Mouse (Mus musculus) cerebellum, adult 8-10 months (tissue): ENCODE measurements around the gene Aldh18a1.
A peak's percentile ranks its signal among the peaks of the same experiment; 100 is the strongest.
"Not testable (repeated sequence)": the region's sequence is repeated elsewhere in the genome, so short reads cannot be mapped to it uniquely, and the experiment has no call there.

Experiments
- DNase-seq: peaks from one replicate; pipeline ENCODE4 v3.0.0; 2022

The Aldh18a1 gene

DNA sequence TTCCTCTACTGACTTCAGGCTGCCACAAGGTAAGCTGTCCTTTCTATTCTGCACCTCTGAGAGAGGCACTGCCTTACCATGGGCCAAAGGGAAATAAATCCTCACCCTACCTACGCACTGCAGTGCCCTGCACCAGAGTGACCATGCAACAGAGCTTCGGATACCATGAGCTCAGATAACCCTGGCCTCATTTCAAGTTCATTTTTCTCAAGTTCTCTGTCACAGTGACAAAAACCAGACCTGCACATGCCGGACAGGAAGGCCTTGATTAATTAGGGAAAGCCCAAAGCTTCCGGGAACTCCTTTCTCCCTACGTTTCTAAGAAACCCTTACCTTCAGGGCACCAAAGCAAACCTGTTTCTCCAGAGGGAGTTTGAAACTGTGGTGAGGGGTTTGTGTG, 6.6 kb downstream of the Aldh18a1 start:
- no peak for DNase-seq

DNA sequence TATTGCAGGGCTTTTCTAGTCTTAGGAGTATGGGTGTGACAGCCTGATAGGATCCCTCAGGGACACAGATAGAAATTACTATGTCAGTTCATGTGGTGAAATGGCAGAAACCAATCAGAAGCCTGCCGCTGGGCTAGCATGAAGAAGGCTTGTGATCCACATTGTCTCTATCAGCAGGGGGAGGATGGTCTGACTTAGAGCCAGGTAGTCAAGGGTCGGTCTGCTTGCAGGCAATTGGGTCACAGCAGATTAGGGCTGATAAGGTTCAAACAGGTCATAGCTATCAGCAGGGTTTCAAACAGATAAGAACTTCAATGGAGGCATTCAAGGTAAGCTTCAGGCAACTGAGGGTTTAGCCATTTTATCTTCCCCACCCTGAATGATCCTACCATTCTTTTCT, 7.4 kb downstream of the Aldh18a1 start:
- no peak for DNase-seq

DNA sequence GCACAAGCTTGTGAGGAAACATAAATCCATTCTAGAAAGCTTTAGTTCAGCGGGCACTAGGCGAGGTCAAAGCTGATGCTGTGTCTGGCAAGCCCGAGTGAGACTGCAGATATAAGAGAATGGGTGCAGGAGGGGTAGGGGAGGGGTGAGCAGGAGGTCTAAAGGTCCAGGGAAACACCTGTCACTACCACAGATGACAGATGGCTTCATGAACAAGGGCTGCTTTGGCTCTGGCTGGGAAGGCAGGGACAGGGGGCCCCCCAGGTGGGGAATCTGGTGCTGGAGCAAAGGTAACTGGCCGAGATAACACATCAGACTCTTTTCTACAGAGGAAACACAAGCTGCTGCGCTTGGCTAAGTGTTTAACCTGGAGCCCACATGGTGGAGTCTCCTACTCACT, 12.8 kb downstream of the Aldh18a1 start:
- peak; percentile 44 for DNase-seq

DNA sequence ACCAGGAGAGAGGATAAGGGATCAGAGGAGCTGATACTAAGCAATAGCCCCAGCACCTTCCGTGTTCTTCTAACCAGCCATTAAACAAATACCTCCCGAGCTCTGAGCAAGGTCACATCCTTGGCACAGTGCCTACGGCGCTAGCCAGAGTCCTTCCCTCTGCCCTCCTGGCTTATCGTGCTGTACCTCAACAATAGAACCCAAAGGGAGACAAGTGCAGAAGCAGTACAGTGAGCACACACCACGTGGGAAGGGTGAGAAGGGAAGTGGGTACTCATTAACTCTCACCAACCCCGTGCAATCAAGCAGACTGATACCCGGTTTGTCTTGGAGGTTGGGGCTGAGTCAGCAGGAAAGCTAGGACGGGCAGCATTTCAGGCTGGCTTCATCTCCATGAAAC, 17.5 kb downstream of the Aldh18a1 start:
- DNase-seq, result no peak

DNA sequence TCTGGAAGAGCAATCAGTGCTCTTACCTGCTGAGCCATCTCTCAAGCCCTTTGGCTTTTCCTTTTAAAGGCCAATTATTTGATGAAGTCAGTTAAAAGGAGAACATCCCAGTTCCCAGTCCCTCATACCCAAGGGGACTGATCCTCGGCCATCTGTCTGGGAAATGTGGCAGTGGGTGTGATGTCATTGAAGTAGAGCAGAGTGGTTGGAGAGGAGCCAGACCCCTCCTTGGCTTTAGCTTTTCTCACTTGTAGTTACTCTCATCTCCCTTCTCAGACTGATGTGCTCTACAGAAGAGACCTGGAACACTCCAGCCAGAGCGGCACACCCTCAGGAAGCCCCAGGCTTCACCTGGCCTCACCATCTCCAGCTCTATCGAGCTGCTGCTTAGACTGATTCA, 20.6 kb downstream of the Aldh18a1 start:
- DNase-seq, result peak; percentile 20

DNA sequence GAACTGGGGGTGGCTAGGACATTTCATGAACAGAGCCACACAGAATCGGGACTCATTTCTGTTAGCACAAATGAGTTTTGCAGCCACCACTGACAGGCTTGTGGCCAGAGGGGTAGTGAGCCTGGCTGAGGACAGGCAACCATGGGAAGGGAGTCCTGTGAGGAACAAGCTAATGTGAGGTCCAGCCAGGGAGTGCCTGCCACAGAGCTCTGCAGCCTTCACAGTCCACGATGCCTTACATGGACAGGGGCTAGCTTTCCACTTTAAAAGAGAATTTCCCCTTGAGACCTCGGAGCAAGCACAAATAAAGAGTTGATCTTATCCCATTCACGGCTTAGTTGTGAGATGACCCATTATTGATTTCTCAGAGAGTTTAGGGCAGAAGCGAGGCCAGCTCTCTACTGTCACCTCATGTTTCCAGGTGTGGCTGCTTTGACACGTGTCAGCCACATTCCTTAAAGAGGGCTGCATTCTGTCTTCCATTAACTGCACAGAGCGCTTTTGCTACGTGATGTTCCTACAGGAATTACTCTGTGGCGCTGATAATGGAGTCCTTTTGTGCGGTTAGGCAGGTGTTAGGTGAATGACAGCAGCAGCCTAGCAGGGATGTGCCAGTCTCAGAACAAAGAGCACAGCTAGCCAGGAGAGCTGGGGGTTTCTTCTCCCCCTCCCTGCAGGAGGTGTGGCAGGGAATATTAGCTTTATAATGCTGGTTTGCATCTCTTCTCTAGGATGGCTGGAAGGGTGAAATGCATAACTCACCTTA, 24.2 kb downstream of the Aldh18a1 start:
- no peak for DNase-seq

DNA sequence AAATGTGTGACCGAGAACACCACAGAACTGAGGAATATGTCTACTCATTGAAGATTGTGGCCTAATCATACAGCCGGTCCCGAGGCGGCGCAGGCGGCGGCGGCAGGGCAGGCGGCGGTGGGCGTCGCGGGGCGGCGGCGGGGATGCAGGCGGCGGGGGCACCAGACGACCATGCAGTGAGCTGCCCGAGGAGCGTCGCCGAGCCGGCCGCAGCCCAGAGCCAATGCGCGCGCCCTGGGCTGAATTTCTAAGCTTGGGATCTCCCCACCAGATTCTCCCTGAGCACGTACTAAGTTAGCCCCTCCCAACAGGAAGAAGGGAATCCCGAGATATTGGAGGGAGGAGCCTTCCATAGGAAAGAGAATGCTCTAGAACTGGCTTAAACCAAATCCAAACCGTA, 26.7 kb downstream of the Aldh18a1 start:
- DNase-seq, result not testable (repeated sequence)

DNA sequence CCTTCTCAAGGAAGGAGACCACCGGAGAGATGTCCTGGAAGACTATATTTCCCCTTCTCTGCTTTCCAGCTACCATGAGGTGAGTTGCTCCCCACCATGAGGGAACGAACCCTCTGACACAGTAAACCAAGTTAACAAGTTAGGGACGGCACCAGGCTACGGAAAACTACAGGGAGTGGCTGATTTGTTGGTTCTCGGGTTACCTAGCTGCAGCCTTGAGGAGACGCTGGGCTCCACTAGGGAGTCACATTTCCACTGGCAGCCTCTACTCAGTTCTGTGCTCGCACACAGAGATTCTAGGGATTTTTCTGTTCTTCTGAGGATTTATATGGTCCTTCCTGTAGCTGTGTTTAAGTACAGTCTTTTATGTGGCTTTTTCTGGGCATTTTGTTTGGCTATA, 32.2 kb downstream of the Aldh18a1 start:
- no peak for DNase-seq

DNA sequence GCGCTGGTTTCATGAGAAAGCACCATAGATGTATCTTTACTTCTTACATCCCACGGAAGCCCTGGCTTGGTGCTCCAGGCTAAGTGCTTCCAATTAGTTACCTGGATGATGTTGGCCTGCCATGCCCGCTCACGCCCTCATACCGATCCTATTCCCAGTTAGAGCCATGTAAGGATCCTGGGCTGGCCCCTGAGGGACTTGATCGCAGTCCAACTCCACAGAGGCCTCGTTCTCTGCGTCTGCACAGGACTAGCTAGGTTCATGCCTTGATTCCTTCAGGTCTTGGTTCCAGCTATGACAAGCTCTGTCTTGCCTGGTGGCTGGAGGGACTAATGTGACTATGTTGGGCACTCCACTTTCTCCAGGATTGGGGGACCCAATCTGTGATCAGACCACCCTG, 33.1 kb downstream of the Aldh18a1 start:
- no peak for DNase-seq

DNA sequence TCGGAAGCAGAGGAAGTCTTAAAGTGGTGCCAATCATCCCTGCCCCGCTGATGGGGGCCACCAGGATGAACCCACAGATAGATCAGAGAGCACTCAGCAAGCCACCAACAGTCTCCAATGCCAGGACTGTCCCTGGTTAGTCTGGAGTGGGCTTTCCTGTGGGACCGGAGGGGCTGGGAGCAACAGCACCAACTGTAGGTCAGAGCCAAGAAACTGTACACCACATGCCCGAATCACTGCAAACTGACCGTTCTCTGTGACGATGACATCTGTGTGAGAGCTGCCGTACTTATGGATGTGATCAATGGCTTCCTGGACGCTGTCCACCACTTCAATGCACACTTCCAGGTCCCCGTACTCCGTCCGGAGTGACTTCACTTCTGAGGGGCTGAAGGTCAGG, 33.9 kb downstream of the Aldh18a1 start:
- DNase-seq, result no peak

DNA sequence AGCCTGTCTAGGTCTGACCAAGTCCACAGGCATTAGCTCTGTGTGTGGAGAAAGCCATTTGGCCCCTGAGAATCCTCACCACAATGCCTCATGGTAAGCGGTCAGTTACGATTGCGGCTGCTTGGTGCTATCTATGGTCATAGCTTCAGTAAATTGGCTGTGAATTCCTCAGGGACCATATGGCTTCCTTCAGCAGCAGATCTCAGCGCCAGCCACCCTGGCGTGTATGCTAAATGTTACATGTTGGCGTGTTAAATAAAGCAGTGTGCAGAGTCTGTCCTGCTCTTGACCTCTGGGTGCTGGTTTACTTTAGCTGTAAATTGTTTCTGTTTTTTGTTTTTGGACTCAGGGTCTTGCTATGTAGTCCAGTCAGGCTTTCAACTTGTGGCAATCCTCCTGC, 34.4 kb downstream of the Aldh18a1 start:
- no peak for DNase-seq

DNA sequence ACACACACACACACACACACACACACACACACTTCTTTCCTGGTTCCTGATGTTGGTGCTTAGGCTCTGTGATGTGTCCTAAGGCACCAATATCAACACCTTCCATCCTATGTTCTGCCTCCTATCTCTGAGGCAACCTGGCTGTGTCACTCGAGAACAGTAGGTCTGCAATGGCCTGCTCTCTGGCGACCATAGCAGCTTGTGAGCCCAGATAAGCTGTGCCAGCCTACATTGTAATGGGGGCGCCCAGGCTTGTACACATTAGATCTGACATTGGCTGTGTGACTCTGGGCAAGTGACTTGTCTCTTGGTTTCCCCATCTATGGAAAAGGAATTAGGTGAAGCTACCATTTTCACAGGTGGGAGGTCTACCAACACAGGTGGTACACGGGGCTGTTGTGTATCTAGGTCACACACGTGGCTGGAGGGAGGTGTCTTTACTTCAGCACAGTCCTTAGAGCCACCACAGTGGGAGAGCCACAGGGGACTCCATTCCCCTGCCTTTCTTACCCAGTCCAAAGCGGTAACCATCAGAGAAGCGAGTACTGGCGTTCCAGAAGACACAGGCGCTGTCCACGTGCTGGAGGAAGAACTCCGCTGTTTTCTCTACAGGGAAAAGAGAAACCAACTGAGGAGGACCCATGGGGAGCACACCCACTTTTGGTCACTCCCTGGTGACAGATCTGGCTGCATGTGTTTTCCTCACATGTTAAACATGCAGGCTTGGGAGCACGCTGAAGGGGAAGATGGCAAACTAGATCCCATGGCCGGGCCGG, 35.1 kb downstream of the Aldh18a1 start:
- DNase-seq, result no peak

DNA sequence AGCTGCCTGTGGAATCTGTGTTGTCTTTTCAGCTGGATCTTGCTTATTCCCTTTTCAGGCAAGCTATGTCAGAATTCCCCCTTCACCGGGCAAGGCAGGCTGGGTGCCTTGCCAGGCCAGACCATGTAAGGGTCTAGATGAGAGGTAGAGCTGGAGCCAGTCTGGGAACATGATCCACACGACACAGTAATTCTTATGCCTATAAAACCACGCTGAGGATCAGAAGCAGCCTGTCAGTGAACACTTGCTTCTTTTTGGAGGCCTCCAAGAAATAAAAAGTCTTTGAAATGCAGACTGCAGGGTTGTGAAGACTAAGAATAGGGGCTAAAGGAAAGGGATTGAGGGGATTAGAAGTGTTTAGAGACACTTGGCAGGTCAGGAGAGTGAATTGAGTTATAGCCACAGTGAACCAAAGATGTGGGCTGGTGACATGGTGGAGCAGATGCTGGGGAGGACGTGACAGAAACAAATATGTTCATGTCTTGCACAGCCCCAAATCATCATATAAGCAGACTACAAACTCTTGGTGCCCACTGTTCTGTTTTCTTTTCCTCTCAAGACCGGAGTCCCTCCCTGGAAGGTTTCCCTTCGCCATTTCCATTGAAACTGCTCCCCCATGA, 38.6 kb downstream of the Aldh18a1 start:
- DNase-seq, result no peak

DNA sequence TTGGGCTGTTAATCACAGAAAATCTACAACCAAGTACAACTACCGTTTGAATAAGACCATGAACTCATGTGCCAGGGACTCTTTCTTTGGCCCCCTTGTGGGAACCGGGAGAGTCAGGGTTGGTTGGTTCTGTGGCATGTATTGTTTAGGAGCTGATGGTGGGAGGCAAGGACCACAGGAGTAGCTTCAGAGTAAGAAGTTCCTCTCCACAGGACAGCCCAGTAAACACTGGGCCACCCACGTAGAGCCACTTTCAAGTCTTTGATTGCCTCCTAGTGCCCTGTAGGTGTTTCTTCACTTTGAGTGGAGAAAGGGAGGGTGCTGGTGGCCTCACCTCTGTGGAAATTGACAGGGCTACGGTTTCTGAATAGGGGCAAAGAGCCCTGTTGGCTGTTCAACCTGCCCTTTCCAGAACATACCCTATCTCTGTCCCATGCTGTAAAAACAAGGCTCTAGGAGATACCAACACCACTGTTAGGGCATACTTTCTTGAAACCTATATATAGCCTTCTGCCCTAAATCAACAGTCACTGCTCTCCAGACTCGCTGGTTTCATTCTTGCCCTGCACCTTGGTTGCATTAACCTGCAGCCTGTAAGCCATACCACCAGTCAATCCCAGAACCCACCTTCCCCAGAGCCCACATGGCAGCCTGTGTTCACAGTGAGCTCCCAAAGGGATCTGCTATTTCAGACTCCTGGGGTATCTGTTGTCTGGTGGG, 39.3 kb downstream of the Aldh18a1 start:
- DNase-seq, result no peak

DNA sequence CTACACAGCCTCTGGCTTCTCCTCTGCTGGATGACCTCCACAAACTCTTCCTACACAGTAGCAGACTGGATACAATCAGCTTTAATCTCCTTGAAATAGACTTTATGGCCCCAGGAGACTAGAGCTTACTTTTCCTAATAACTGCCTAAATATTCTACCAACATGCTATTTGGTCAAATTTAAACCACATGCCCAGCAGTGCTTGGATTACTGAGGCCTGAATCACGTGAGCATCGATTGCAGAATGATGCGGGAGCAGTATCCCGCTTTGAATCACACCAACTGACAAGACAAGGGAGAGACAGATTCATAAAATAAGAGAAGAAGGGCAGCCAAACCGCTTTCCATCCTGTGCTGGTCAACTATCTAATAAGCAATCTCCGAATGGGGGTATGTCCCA, 39.9 kb downstream of the Aldh18a1 start:
- no peak for DNase-seq

DNA sequence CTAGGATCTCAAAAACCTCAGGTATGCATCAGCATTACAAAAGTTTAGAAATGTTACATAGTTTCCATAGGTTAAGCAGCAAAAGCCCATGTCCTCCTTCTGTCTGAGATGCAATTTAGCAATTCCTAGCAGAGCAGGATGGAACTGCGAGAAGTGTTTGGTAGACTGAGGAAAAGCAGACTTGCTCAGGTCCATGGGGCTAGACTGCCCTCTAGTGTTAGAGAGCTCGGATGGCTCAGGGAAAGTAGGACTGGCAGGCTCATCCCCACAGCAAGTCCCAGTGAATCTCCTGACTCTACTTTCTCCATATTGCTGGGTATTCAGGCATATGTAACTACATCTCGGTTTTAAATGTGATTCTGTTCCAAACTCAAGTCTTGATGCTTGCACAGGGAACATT, 43.4 kb downstream of the Aldh18a1 start:
- DNase-seq, result peak; percentile 55

DNA sequence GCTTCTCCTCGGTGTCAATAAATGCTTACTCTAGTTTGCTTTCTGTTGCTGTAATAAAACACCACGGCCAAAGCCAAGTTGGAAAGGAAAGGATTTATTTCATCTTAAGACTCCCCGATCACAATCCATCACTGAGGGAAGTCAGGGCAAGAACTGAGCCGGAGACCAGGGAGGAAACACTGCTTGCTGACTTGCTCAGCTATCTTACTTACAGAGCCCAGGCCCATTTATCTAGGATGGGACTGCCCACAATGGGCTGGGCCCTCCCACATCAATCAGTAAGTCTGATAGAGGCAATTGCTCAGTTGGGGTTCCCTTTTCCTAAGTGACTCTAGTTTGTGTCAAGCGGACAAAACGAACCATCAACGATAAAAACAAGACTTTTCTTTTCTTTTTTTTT, 45.5 kb downstream of the Aldh18a1 start:
- DNase-seq, result no peak

DNA sequence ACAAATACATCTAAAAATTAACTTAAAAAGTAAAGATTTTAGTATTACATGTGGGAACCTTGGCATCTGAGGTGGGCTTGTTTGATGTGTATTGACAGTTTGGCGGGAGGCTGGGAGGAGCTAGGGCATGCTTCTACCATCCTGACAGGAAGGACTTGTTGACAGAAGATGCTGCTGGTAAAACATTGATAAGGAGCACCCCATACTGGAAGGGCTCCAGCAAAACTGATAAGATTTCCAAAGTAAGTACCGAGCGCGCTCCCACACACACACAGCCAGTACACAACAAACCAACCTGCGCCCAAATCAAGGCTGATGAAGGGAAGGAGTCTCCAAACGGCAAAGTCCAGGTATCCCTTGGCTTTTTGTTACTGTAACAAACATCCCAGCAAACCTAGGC, 51.7 kb downstream of the Aldh18a1 start:
- DNase-seq, result no peak

DNA sequence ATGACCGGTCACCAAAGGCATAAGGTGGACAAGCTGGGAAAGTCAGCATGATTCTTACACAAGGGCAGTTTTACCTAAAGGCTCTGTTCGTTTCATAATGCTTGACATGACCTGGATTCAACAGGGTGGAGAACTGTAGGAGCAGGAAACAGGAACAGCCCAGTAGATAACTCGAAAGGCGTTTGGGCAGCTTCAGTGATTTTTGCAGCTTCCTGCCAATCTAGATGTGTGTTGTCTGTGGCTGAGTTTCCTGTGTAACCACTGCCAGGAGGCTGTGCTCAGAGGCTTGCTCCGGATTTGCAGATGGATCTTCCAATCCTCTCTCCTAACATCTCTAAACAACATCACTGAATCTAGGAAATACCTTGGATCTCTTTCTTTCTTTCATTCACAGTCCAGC, 55.7 kb downstream of the Aldh18a1 start:
- DNase-seq, result no peak

DNA sequence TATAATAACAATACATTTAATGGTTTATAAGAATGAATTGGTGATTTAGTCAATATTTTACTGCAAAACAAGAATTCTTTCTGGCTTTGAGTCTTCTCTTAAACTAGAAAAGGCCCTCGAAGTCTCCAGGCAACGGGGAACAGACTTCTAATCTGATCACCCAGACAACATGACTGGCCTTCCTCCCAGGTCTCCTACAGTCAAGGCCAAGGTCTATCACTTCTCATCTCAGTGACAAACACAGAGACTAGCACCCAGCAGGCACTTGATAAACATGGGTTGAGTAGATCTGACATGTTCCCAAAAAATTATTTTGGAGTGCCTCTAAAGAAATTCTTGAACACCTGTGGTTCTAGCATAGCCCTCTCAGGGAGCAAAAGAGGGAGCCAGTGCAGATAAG, 57.9 kb downstream of the Aldh18a1 start:
- DNase-seq, result no peak

DNA sequence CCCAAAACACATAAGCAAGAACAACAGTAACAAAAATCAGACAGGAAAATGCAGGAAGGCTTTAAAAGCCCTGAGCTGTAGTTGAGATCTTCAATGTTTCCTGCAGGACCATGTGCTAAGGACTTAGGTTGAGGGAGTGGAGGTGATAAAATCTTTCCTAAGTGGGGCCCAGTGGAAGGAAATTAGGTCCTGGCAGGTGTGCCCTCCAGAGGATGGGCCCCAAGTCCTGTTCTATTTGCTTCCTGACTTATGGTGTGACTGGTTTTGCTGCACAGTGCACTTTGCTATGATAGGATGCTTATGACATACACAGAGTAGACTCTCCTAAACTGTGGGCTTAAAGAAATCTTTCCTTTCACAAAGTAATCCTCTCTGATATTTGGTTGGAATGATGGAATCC, 60.0 kb downstream of the Aldh18a1 start:
- DNase-seq, result no peak

DNA sequence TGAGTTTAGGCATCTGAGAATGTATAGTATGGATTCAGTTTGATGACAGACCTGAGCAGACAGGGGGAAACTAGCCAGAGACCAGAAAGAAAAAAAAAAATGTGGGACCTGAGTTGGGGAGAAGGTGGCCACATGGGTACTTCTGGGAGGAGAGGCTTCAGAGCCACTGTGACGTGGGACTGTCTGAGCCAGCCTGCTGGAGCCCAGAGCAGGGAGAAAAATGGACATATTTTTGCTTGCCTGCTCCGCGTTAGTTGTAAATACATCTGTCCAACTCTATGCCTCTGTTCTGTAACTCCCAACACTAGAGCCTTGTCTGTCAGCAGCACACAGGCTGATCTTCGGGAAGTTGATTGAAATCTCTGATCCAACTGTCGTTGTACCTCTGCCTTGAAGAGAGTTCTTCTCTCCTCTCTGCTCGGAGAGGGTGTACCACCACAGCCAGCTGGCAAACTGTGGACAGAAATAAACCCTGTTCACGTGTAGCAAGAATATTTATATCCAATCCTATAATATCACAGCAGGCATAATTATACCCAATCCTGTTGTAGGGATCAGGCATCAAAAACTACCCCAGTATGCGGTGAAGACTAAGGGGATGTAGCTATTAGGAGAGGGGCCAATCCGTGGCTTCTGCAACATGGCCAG, 61.8 kb downstream of the Aldh18a1 start:
- no peak for DNase-seq

DNA sequence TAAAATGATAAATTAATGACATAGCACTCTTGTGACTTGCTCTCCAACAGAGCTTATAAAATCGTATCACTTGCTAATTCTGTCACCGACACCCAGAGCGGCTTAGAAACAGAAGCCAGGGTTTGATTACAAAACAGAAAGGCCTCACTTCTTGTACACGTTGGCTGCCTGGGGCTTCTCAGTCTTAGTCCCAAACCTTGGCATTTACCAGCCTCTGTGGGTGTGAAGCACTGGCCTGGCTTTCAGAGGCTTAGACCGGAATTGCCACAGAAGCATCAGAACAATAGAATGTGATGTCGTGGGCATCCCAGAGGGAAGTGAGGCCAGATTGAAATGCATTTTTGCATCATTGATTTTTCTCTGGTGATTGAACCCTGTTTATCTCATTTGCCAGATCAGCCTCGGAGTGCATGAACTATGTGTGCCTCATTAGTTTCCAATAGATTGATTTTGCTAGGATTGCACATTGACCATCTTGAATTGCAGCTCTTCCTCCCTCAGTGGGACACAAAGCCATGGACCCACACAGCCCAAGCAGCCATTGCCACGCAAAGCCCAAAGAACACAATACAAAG, 64.7 kb downstream of the Aldh18a1 start:
- no peak for DNase-seq
